Mouse (Mus musculus): ENCODE data around the gene Zbtb2. TPM values are rescaled to one million over a fixed set of nuclear protein-coding genes. Genes with fewer than 3 reads are reported as not detected.
"Not testable (repeated sequence)": the region's sequence is repeated elsewhere in the genome, so short reads cannot be mapped to it uniquely, and the experiment has no call there.

The Zbtb2 gene
- total RNA-seq (2021): 10 to 100 TPM in 1 of 2 experiments, 1 to 10 TPM in 1; 8.3 to 13.7 TPM
- 5.2 and 6.3 TPM in 2 replicates for polyA plus RNA-seq (2012; rRNA removed)
- long read RNA-seq, partial matches to known transcripts: 0 of 2 reads
- long read RNA-seq, other reads (novel, unspliced or antisense): 0 of 2 reads

GRCm38 (mm10) chr10:4387701-4388383 is at the start of gene Zbtb2:
Gene Zbtb2 (minus strand): TSS chr10:4388108.
- peak; percentile 81 for DNase-seq

- no peak for DNase-seq
These were observed 47.5 kb upstream of the Zbtb2 start for GRCm38 (mm10) chr10:4435416-4435815.

- not testable (repeated sequence) for DNase-seq
These were observed 46.0 kb upstream of the Zbtb2 start for GRCm38 (mm10) chr10:4433871-4434270.

GRCm38 (mm10) chr10:4432996-4433755 is 45.3 kb upstream of the Zbtb2 start:
- DNase-seq: no peak

GRCm38 (mm10) chr10:4432123-4432931 is 44.4 kb upstream of the Zbtb2 start, which contains the start of the genes Rmnd1 and Armt1:
Gene Rmnd1 (minus strand): TSS chr10:4432388.
Gene Armt1 (plus strand): TSS chr10:4432467.
- peak; percentile 97 for DNase-seq

- DNase-seq: no peak
These were observed 43.8 kb upstream of the Zbtb2 start for GRCm38 (mm10) chr10:4431746-4432122.

- no peak for DNase-seq
These were observed 42.9 kb upstream of the Zbtb2 start for GRCm38 (mm10) chr10:4430826-4431225.

- DNase-seq: no peak
These were observed 42.5 kb upstream of the Zbtb2 start for GRCm38 (mm10) chr10:4430399-4430798.

GRCm38 (mm10) chr10:4425245-4425644 is 37.3 kb upstream of the Zbtb2 start:
- DNase-seq: peak; percentile 32

- no peak for DNase-seq
These were observed 19.3 kb upstream of the Zbtb2 start for GRCm38 (mm10) chr10:4407191-4407590.

GRCm38 (mm10) chr10:4405511-4405910 is 17.6 kb upstream of the Zbtb2 start:
- no peak for DNase-seq

GRCm38 (mm10) chr10:4404895-4405491 is 17.1 kb upstream of the Zbtb2 start:
- DNase-seq: peak; percentile 37

GRCm38 (mm10) chr10:4398058-4398457 is 10.2 kb upstream of the Zbtb2 start:
- no peak for DNase-seq

- DNase-seq: no peak
These were observed 7.4 kb upstream of the Zbtb2 start for GRCm38 (mm10) chr10:4395321-4395720.

GRCm38 (mm10) chr10:4391851-4392250 is 3.9 kb upstream of the Zbtb2 start:
- DNase-seq: peak; percentile 62

- no peak for DNase-seq
These were observed 3.2 kb upstream of the Zbtb2 start for GRCm38 (mm10) chr10:4391076-4391475.

- no peak for DNase-seq
These were observed 2.6 kb upstream of the Zbtb2 start for GRCm38 (mm10) chr10:4390550-4390949.

- DNase-seq: peak; percentile 48
These were observed 1.7 kb upstream of the Zbtb2 start for GRCm38 (mm10) chr10:4389461-4390112.

- DNase-seq: peak; percentile 79
These were observed 1.1 kb upstream of the Zbtb2 start for GRCm38 (mm10) chr10:4389036-4389435.

GRCm38 (mm10) chr10:4388384-4388745 is 457 bp upstream of the Zbtb2 start:
- DNase-seq: peak; percentile 70
